Mouse (Mus musculus): Measurements from ENCODE around the gene Prokr2. TPM values are rescaled to one million over a fixed set of nuclear protein-coding genes. Genes with fewer than 3 reads are reported as not detected.
A peak's percentile ranks its signal among the peaks of the same experiment; 100 is the strongest.

The Prokr2 gene
- 0.18 and 0.48 TPM in 2 replicates for polyA plus RNA-seq (2015; fragmentation: Nextera tagmentation; extraction: Ambion mirVana)

- H3K9ac ChIP-seq (ENCODE audit: low read length) = peak within 1 kb of the TSS; percentile 56
- H3K4me3 ChIP-seq (ENCODE audit: low read length) = peak within 1 kb of the TSS; percentile 56
- peak; percentile 60; the same call in 1 of the 2 replicates for ATAC-seq (ENCODE audit: low read depth)
- H3K4me2 ChIP-seq (ENCODE audit: low read depth, low read length) = peak within 1 kb of the TSS; percentile 96
- H3K9me3 ChIP-seq (ENCODE audit: control insufficient read depth, low read length) = no peaks in the 10 kb centered on the region
- H3K27me3 ChIP-seq (ENCODE audit: control insufficient read depth, insufficient read depth, low read depth, low read length) = peaks cover 8% of the 10 kb centered on the region; the same call in 1 of the 2 replicates
- H3K27ac ChIP-seq (ENCODE audit: low read length) = no peak within 1 kb of the TSS
- H3K4me1 ChIP-seq (replicated peaks; ENCODE audit: control insufficient read depth, insufficient read depth, low read length) = peaks cover 8% of the 10 kb centered on the region; the same call in 1 of the 2 replicates
- WGBS = 2% methylated on average over 29 of the region's 29 CpGs
- H3K36me3 ChIP-seq (ENCODE audit: control insufficient read depth, insufficient read depth, low read length) = no peaks in the 10 kb centered on the region
Measured at GRCm38 (mm10) chr2:132385194-132385838, at the start of gene Prokr2. Gene Prokr2 (minus strand): TSS chr2:132385447.

- Histone ChIP-seq H3K4me1 (replicated peaks; ENCODE audit: control insufficient read depth, insufficient read depth, low read length) (0 out of 2 replicates have a peak, but pooled peaks cover 4% of the 10 kb centered on the region), H3K9ac (ENCODE audit: low read length) (no peak overlapping the region), H3K27ac (ENCODE audit: low read length) (no peak overlapping the region), H3K4me3 (ENCODE audit: low read length) (no peak overlapping the region), H3K27me3 (ENCODE audit: control insufficient read depth, insufficient read depth, low read depth, low read length) (no peaks in the 10 kb centered on the region), H3K4me2 (ENCODE audit: low read depth, low read length) (peak overlapping the region; percentile 7; the same call in 1 of the 2 replicates), H3K36me3 (ENCODE audit: control insufficient read depth, insufficient read depth, low read length) (no peaks in the 10 kb centered on the region), H3K9me3 (ENCODE audit: control insufficient read depth, low read length) (no peaks in the 10 kb centered on the region)
- 54% methylated on average over 17 of the region's 17 CpGs for WGBS
- no peak for ATAC-seq (ENCODE audit: low read depth)
Measured at GRCm38 (mm10) chr2:132427160-132427941, 42.1 kb upstream of the Prokr2 start.

- Histone ChIP-seq H3K4me3 (ENCODE audit: low read length) (no peak overlapping the region), H3K4me2 (ENCODE audit: low read depth, low read length) (no peak overlapping the region)
- WGBS = 47% methylated on average over 6 of the region's 6 CpGs
Measured at GRCm38 (mm10) chr2:132425576-132425975, 40.3 kb upstream of the Prokr2 start.

GRCm38 (mm10) chr2:132423411-132424047 lies 38.3 kb upstream of the Prokr2 start:
- no peaks in the 10 kb centered on the region for H3K36me3 ChIP-seq (ENCODE audit: control insufficient read depth, insufficient read depth, low read length)
- H3K4me1 ChIP-seq (replicated peaks; ENCODE audit: control insufficient read depth, insufficient read depth, low read length) = 0 out of 2 replicates have a peak, but pooled peaks cover 4% of the 10 kb centered on the region
- no peaks in the 10 kb centered on the region for H3K9me3 ChIP-seq (ENCODE audit: control insufficient read depth, low read length)
- H3K27me3 ChIP-seq (ENCODE audit: control insufficient read depth, insufficient read depth, low read depth, low read length) = no peaks in the 10 kb centered on the region
- no peak overlapping the region for H3K27ac ChIP-seq (ENCODE audit: low read length)
- H3K4me3 ChIP-seq (ENCODE audit: low read length) = no peak overlapping the region
- WGBS = 71% methylated on average over 7 of the region's 7 CpGs
- H3K4me2 ChIP-seq (ENCODE audit: low read depth, low read length) = no peak overlapping the region
- no peak for ATAC-seq (ENCODE audit: low read depth)
- H3K9ac ChIP-seq (ENCODE audit: low read length) = no peak overlapping the region

More at GRCm38 (mm10) chr2:132425576-132425975, 40.3 kb upstream of the Prokr2 start:
- H3K27me3 ChIP-seq (ENCODE audit: control insufficient read depth, insufficient read depth, low read depth, low read length) = no peaks in the 10 kb centered on the region
- H3K9me3 ChIP-seq (ENCODE audit: control insufficient read depth, low read length) = no peaks in the 10 kb centered on the region
- 0 out of 2 replicates have a peak, but pooled peaks cover 4% of the 10 kb centered on the region for H3K4me1 ChIP-seq (replicated peaks; ENCODE audit: control insufficient read depth, insufficient read depth, low read length)
- no peak overlapping the region for H3K9ac ChIP-seq (ENCODE audit: low read length)
- no peak overlapping the region for H3K27ac ChIP-seq (ENCODE audit: low read length)
- no peaks in the 10 kb centered on the region for H3K36me3 ChIP-seq (ENCODE audit: control insufficient read depth, insufficient read depth, low read length)
- ATAC-seq (ENCODE audit: low read depth) = no peak

GRCm38 (mm10) chr2:132422846-132423245 lies 37.6 kb upstream of the Prokr2 start:
- no peak for ATAC-seq (ENCODE audit: low read depth)
- H3K9ac ChIP-seq (ENCODE audit: low read length) = no peak overlapping the region
- no peak overlapping the region for H3K4me2 ChIP-seq (ENCODE audit: low read depth, low read length)
- no peak overlapping the region for H3K27ac ChIP-seq (ENCODE audit: low read length)
- WGBS = 82% methylated on average over 9 of the region's 9 CpGs
- H3K4me1 ChIP-seq (replicated peaks; ENCODE audit: control insufficient read depth, insufficient read depth, low read length) = 0 out of 2 replicates have a peak, but pooled peaks cover 4% of the 10 kb centered on the region
- no peaks in the 10 kb centered on the region for H3K9me3 ChIP-seq (ENCODE audit: control insufficient read depth, low read length)
- no peaks in the 10 kb centered on the region for H3K36me3 ChIP-seq (ENCODE audit: control insufficient read depth, insufficient read depth, low read length)
- no peak overlapping the region for H3K4me3 ChIP-seq (ENCODE audit: low read length)
- no peaks in the 10 kb centered on the region for H3K27me3 ChIP-seq (ENCODE audit: control insufficient read depth, insufficient read depth, low read depth, low read length)

- Histone ChIP-seq H3K4me1 (replicated peaks; ENCODE audit: control insufficient read depth, insufficient read depth, low read length) (no peaks in the 10 kb centered on the region), H3K4me3 (ENCODE audit: low read length) (no peak overlapping the region), H3K9ac (ENCODE audit: low read length) (no peak overlapping the region), H3K27me3 (ENCODE audit: control insufficient read depth, insufficient read depth, low read depth, low read length) (no peaks in the 10 kb centered on the region), H3K27ac (ENCODE audit: low read length) (no peak overlapping the region), H3K4me2 (ENCODE audit: low read depth, low read length) (no peak overlapping the region), H3K36me3 (ENCODE audit: control insufficient read depth, insufficient read depth, low read length) (no peaks in the 10 kb centered on the region), H3K9me3 (ENCODE audit: control insufficient read depth, low read length) (no peaks in the 10 kb centered on the region)
- 73% methylated on average over 2 of the region's 2 CpGs for WGBS
- ATAC-seq (ENCODE audit: low read depth) = no peak
Measured at GRCm38 (mm10) chr2:132418414-132418813, 33.2 kb upstream of the Prokr2 start.

GRCm38 (mm10) chr2:132410126-132410525 lies 24.9 kb upstream of the Prokr2 start:
- Histone ChIP-seq H3K9ac (ENCODE audit: low read length) (no peak overlapping the region), H3K36me3 (ENCODE audit: control insufficient read depth, insufficient read depth, low read length) (no peaks in the 10 kb centered on the region), H3K4me3 (ENCODE audit: low read length) (no peak overlapping the region), H3K27ac (ENCODE audit: low read length) (no peak overlapping the region), H3K27me3 (ENCODE audit: control insufficient read depth, insufficient read depth, low read depth, low read length) (no peaks in the 10 kb centered on the region), H3K4me1 (replicated peaks; ENCODE audit: control insufficient read depth, insufficient read depth, low read length) (no peaks in the 10 kb centered on the region), H3K4me2 (ENCODE audit: low read depth, low read length) (no peak overlapping the region), H3K9me3 (ENCODE audit: control insufficient read depth, low read length) (no peaks in the 10 kb centered on the region)
- WGBS = 83% methylated on average over 4 of the region's 4 CpGs
- no peak for ATAC-seq (ENCODE audit: low read depth)

- Histone ChIP-seq H3K9me3 (ENCODE audit: control insufficient read depth, low read length) (peaks cover 8% of the 10 kb centered on the region), H3K4me2 (ENCODE audit: low read depth, low read length) (no peak overlapping the region), H3K36me3 (ENCODE audit: control insufficient read depth, insufficient read depth, low read length) (no peaks in the 10 kb centered on the region), H3K4me3 (ENCODE audit: low read length) (no peak overlapping the region), H3K4me1 (replicated peaks; ENCODE audit: control insufficient read depth, insufficient read depth, low read length) (no peaks in the 10 kb centered on the region), H3K27me3 (ENCODE audit: control insufficient read depth, insufficient read depth, low read depth, low read length) (no peaks in the 10 kb centered on the region), H3K9ac (ENCODE audit: low read length) (no peak overlapping the region), H3K27ac (ENCODE audit: low read length) (no peak overlapping the region)
- ATAC-seq (ENCODE audit: low read depth) = no peak
- 69% methylated on average over 8 of the region's 8 CpGs for WGBS
Measured at GRCm38 (mm10) chr2:132398136-132398535, 12.9 kb upstream of the Prokr2 start.

- Histone ChIP-seq H3K27me3 (ENCODE audit: control insufficient read depth, insufficient read depth, low read depth, low read length) (no peaks in the 10 kb centered on the region), H3K36me3 (ENCODE audit: control insufficient read depth, insufficient read depth, low read length) (no peaks in the 10 kb centered on the region), H3K4me1 (replicated peaks; ENCODE audit: control insufficient read depth, insufficient read depth, low read length) (no peaks in the 10 kb centered on the region), H3K4me2 (ENCODE audit: low read depth, low read length) (no peak overlapping the region), H3K27ac (ENCODE audit: low read length) (no peak overlapping the region), H3K9ac (ENCODE audit: low read length) (no peak overlapping the region), H3K9me3 (ENCODE audit: control insufficient read depth, low read length) (peaks cover 8% of the 10 kb centered on the region), H3K4me3 (ENCODE audit: low read length) (no peak overlapping the region)
- ATAC-seq (ENCODE audit: low read depth) = no peak
- WGBS = 43% methylated on average over 1 of the region's 1 CpGs
Measured at GRCm38 (mm10) chr2:132395753-132396152, 10.5 kb upstream of the Prokr2 start.

All from lung, embryonic 16.5 days (tissue).